Mouse (Mus musculus): ENCODE measurements around the gene Tbc1d22b. TPM values are rescaled to one million over a fixed set of nuclear protein-coding genes. Genes with fewer than 3 reads are reported as not detected.

Gene Tbc1d22b
- total and polyA plus RNA-seq, 3 experiments: 8.0 to 53.8 (median 30.7) TPM

DNA sequence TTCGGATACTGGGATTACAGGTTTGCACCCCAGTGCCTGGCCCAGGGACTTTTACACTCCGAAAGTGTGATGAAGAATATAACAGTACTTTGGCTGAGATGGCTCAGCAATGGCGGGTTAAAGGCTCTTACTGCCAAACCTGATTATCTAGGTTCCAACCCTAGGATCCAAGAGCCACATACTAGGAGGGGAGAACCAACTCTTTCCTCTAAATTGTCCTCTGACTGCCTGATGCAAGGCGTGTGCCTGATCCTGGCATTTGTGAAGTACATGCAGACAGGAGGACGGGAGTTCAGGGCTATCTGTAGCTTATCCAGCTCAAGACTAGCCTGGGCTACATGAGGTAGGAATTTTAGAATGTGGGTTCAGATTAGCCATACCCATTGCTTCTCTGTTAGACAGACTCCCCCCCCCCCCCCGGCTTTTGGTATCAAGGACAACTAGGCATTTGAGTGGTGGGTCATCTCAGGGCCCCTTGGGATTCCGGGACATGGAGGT lies 49.3 kb upstream of the Tbc1d22b start (continued):
- no peak for TF ChIP-seq CHD2 (IDR thresholded peaks at IDR 0.05; ENCODE audit: low read length)
- TF ChIP-seq E2F4 (IDR thresholded peaks at IDR 0.05; ENCODE audit: borderline replicate concordance, low read depth, low read length): no peak

DNA sequence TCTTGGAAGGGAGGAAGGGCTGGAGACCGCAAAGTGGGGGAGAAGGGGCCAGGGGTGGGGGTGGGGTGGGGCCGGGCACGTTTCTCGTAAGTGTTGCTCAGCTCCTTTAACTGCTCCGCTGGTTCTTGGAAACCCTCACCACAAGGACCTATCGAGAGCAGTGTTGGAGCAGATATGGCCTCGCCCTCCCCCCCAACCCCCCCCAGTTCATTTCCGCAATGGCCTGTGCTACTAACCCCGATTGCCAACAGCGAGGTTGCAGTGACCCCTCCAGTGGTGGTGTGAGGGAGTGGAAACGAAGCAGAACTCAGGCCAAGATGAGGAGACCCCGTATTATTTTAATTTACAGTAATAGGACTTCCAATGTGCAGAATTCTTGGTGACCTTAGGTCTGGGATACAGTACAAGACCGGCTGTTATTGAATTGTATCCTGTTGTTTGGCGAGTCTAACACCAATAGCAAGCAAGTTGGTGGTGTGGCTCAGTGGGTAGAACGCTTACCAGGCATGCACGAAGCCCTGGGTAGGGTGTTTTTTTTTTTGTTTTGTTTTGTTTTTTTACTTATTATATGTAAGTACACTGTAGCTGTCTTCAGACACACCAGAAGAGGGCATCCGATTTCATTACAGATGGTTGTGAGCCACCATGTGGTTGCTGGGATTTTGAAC lies 48.6 kb upstream of the Tbc1d22b start:
- no peaks in the 10 kb centered on the region for H3K27me3 ChIP-seq (ENCODE audit: control insufficient read depth in 1 of 2, insufficient read depth in 2 of 2, low read length in 2 of 2)
- peak; percentile 66 for TF ChIP-seq TBP (IDR thresholded peaks at IDR 0.05; ENCODE audit: low read depth, low read length)
- peak; percentile 75; the same call in 1 of the 2 replicates for TF ChIP-seq E2F4 (IDR thresholded peaks at IDR 0.05; ENCODE audit: borderline replicate concordance, low read depth, low read length)
- peak; percentile 89 for TF ChIP-seq TCF12 (IDR thresholded peaks at IDR 0.05; ENCODE audit: low read depth, low read length)
- peak; percentile 27; the same call in 1 of the 2 replicates for TF ChIP-seq MAX (IDR thresholded peaks at IDR 0.05; ENCODE audit: low read length)
- TF ChIP-seq POLR2A (IDR thresholded peaks at IDR 0.05; ENCODE audit: control insufficient read depth in 1 of 2, insufficient read depth in 1 of 2, low read depth in 1 of 2, low read length in 2 of 2, poor library complexity in 1 of 2): peak in 1 of 2 experiments; percentile 38; a peak in 2 of 4 replicates
- TF ChIP-seq KAT2A (conservative IDR thresholded peaks at IDR 0.05; ENCODE audit: low read depth, low read length): no peak
- peak in 2 of 3 experiments; percentile 18 to 24; a peak in 2 of 6 replicates for TF ChIP-seq CTCF (IDR thresholded peaks at IDR 0.05 in 2 of 3, conservative IDR thresholded peaks at IDR 0.05 in 1 of 3; ENCODE audit: control insufficient read depth in 1 of 3, insufficient read depth in 1 of 3, low read depth in 2 of 3, low read length in 3 of 3, poor library complexity in 1 of 3, severe bottlenecking in 1 of 3)
- TF ChIP-seq MYC (IDR thresholded peaks at IDR 0.05; ENCODE audit: low read depth, low read length): 0 out of 2 replicates have a peak, but pooled peaks have one; percentile 28
- TF ChIP-seq TAL1 (IDR thresholded peaks at IDR 0.05; ENCODE audit: low read length): peak; percentile 62
- TF ChIP-seq BHLHE40 (IDR thresholded peaks at IDR 0.05; ENCODE audit: borderline replicate concordance, low read depth, low read length): peak; percentile 89
- TF ChIP-seq SIN3A (IDR thresholded peaks at IDR 0.05; ENCODE audit: low read length): peak; percentile 89
- TF ChIP-seq SMC3 (IDR thresholded peaks at IDR 0.05; ENCODE audit: low read depth, low read length): no peak
- TF ChIP-seq POLR2AphosphoS5 (IDR thresholded peaks at IDR 0.05; ENCODE audit: borderline replicate concordance, low read depth, low read length): no peak
- peak; percentile 88 for TF ChIP-seq ETS1 (IDR thresholded peaks at IDR 0.05; ENCODE audit: low read depth, low read length)
- peak; percentile 77 for TF ChIP-seq GATA1 (IDR thresholded peaks at IDR 0.05; ENCODE audit: low read depth, low read length)
- TF ChIP-seq HCFC1 (IDR thresholded peaks at IDR 0.05; ENCODE audit: low read depth, low read length): peak; percentile 64
- 0 out of 2 replicates have a peak, but pooled peaks have one; percentile 14 for TF ChIP-seq MXI1 (IDR thresholded peaks at IDR 0.05; ENCODE audit: low read depth, low read length)
- no peak for TF ChIP-seq ZMIZ1 (IDR thresholded peaks at IDR 0.05; ENCODE audit: low read depth, low read length)
- no peak for TF ChIP-seq CHD2 (IDR thresholded peaks at IDR 0.05; ENCODE audit: low read length)
- TF ChIP-seq USF1 (IDR thresholded peaks at IDR 0.05; ENCODE audit: low read depth, low read length): no peak
- no peak for TF ChIP-seq MAFK (IDR thresholded peaks at IDR 0.05; ENCODE audit: borderline replicate concordance, low read depth, low read length)
- TF ChIP-seq USF2 (IDR thresholded peaks at IDR 0.05; ENCODE audit: borderline replicate concordance in 1 of 2, insufficient read depth in 1 of 2, low read depth in 1 of 2, low read length in 2 of 2): no peak
- TF ChIP-seq MAZ (IDR thresholded peaks at IDR 0.05; ENCODE audit: low read depth, low read length): peak; percentile 90
- TF ChIP-seq EP300 (IDR thresholded peaks at IDR 0.05; ENCODE audit: low read depth in 1 of 2, low read length in 2 of 2): peak; percentile 89 to 95
- TF ChIP-seq MYB (IDR thresholded peaks at IDR 0.05; ENCODE audit: low read depth, low read length): peak; percentile 83
- no peak for TF ChIP-seq POLR2AphosphoS2 (IDR thresholded peaks at IDR 0.05; ENCODE audit: low read length)
- TF ChIP-seq ELF1 (IDR thresholded peaks at IDR 0.05; ENCODE audit: low read depth, low read length): peak; percentile 71
- no peak for TF ChIP-seq ZKSCAN1 (IDR thresholded peaks at IDR 0.05; ENCODE audit: low read depth, low read length)
- TF ChIP-seq RCOR1 (IDR thresholded peaks at IDR 0.05; ENCODE audit: low read depth, low read length): peak; percentile 78; the same call in 1 of the 2 replicates
- DNase-seq (ENCODE audit: low read depth, low spot score): peak; percentile 95
- H3K27ac ChIP-seq (ENCODE audit: control insufficient read depth, low read depth, low read length): peak overlapping the region; percentile 100
- H3K4me1 ChIP-seq (ENCODE audit: control insufficient read depth in 1 of 2, insufficient read depth in 2 of 2, low read length in 2 of 2): peaks cover 4 to 51% of the 10 kb centered on the region in 2 experiments; a peak in 3 of 4 replicates
- H3K4me3 ChIP-seq (ENCODE audit: control insufficient read depth in 1 of 2, insufficient read depth in 1 of 2, low read depth in 2 of 2, low read length in 2 of 2): peak overlapping the region in 1 of 2 experiments; percentile 10; a peak in 1 of 4 replicates
- peaks cover 0 to 45% of the 10 kb centered on the region in 2 experiments; a peak in 2 of 4 replicates for H3K36me3 ChIP-seq (ENCODE audit: control insufficient read depth in 1 of 2, insufficient read depth in 2 of 2, low read length in 2 of 2)
- H3K9me3 ChIP-seq (replicated peaks; ENCODE audit: insufficient read depth, low read length): no peaks in the 10 kb centered on the region
- peak overlapping the region; percentile 65 for H3K9ac ChIP-seq (ENCODE audit: control insufficient read depth, low read depth, low read length, poor library complexity, severe bottlenecking)
- no peaks in the 10 kb centered on the region; the same call in 1 of the 2 replicates for H3K79me2 ChIP-seq (ENCODE audit: control insufficient read depth, insufficient read depth, low read length, poor library complexity)

All from MEL (cell line).